Mouse (Mus musculus) bone marrow, adult 2 months (tissue): ENCODE measurements at regions not wholly inside any gene's neighbourhood (a gene's known extent, or its start where the extent isn't known, plus 50 kb on each side); places are given as distances from the start of the nearest gene placed in this dataset.

Experiments
- CTCF ChIP-seq: fragments of 200-500 bp; IDR thresholded peaks from 2 replicates; pipeline ENCODE4 v1.5.1; 2011; ENCODE audit warnings: low read length, control low read depth; ENCODE audit not compliant: control insufficient read depth, insufficient read depth
- POLR2A ChIP-seq: fragments of 200-500 bp; IDR thresholded peaks from 2 replicates; pipeline ENCODE4 v1.6.1; 2011; ENCODE audit warnings: low read depth, mild to moderate bottlenecking, control low read depth, low read length, borderline replicate concordance; ENCODE audit not compliant: control insufficient read depth

DNA sequence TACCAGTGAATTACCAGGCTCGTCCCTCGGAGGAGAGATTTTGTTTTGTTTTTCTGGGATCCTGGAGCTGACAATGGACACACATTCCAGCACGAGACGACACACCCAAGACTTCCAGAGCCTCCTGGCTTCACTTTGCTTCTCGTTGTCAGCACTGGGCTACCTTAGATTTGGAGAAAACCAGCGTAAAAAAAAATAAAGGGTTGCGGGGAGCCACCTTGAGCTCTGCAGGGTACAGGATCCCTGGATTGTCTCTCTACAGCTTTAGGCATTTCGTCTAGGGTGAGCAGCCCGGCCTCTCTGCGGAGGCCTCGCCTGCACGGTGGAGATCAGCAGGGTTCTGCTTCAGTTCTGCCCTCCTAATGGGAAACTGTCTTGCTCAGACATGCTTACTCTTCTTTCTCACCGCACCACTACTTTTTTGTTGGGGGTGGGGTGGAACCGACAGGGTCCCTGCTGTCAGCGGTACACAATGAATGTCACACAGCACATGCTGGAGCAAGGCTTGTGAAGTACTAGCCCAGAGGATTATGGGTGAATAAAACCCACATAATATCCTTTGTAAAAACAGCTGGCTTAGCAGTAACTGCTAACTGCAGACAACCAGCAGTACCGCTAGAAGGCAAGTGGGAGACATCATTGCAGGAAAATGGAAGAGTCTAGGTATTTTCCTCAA lies 75.7 kb upstream of the Egfl6 start:
- TF ChIP-seq POLR2A (no peak), CTCF (peak; percentile 55; the same call in 1 of the 2 replicates)
